Mouse (Mus musculus) CH12.LX (cell line): ENCODE measurements around the gene Paqr5. TPM values are rescaled to one million over a fixed set of nuclear protein-coding genes. Genes with fewer than 3 reads are reported as not detected.

ENCODE experiments used
- DNase-seq: peaks from one replicate; pipeline ENCODE4 v3.0.0-alpha.2; 2013; ENCODE audit errors: extremely low read depth
- H3K27ac ChIP-seq: 2 replicates; pipeline ENCODE4 v1.5.1; 2012; ENCODE audit warnings: low read depth, mild to moderate bottlenecking, control low read depth, moderate library complexity; ENCODE audit not compliant: insufficient read depth
- H3K27me3 ChIP-seq: replicated peaks from 2 replicates; pipeline ENCODE3; 2012; ENCODE audit warnings: inconsistent platforms
- H3K36me3 ChIP-seq, 2 experiments: replicated peaks in 1 of 2; 2 replicates each; pipeline versions ENCODE3 to v1.6.1; 2012; ENCODE audit warnings: inconsistent platforms in 1 of 2, low read length in 1 of 2, mild to moderate bottlenecking in 1 of 2, mixed read lengths in 1 of 2, moderate library complexity in 1 of 2; ENCODE audit not compliant: control insufficient read depth in 1 of 2, insufficient read depth in 1 of 2
- H3K4me1 ChIP-seq, 2 experiments: 2 replicates each; pipeline ENCODE4 v1.6.1; 2012; ENCODE audit warnings: inconsistent platforms in 1 of 2, moderate library complexity in 1 of 2; ENCODE audit not compliant: insufficient read depth in 2 of 2, control insufficient read depth in 1 of 2
- H3K4me2 ChIP-seq: 2 replicates; pipeline ENCODE4 v1.6.1; 2012; ENCODE audit warnings: low read depth, mild to moderate bottlenecking, control low read depth; ENCODE audit not compliant: poor library complexity, insufficient read depth, severe bottlenecking
- H3K4me3 ChIP-seq, 3 experiments: fragments of 150-350 bp in 1 of 3; sonication (generic) in 1 of 3; replicated peaks in 1 of 3; 2 replicates each; pipeline versions ENCODE3 to v1.5.1; 2011 to 2012; ENCODE audit warnings: low read depth in 2 of 3, low read length in 2 of 3, mild to moderate bottlenecking in 2 of 3, moderate library complexity in 2 of 3, control low read depth in 1 of 3, improper control_type of control experiment in 1 of 3, inconsistent platforms in 1 of 3, mixed read lengths in 1 of 3; ENCODE audit not compliant: poor library complexity in 1 of 3
- H3K79me2 ChIP-seq: replicated peaks from 2 replicates; pipeline ENCODE4 v1.6.1; 2012; ENCODE audit warnings: mild to moderate bottlenecking, moderate library complexity; ENCODE audit not compliant: control insufficient read depth, poor library complexity, insufficient read depth, severe bottlenecking; ENCODE audit errors: extremely low read depth
- H3K9ac ChIP-seq: 2 replicates; pipeline ENCODE4 v1.6.1; 2012; ENCODE audit warnings: low read depth, mild to moderate bottlenecking, control low read depth, moderate library complexity; ENCODE audit not compliant: insufficient read depth
- H3K9me3 ChIP-seq: replicated peaks from 2 replicates; pipeline ENCODE3; 2012; ENCODE audit warnings: low read length, inconsistent platforms, mixed read lengths
- BHLHE40 ChIP-seq: IDR thresholded peaks from 2 replicates; pipeline ENCODE4 v1.6.1; 2011; ENCODE audit warnings: mild to moderate bottlenecking, low read depth, low read length, improper control_type of control experiment
- CHD1 ChIP-seq: IDR thresholded peaks from 2 replicates; pipeline ENCODE4 v1.6.1; 2012; ENCODE audit warnings: low read depth, low read length, improper control_type of control experiment, inconsistent platforms
- CHD2 ChIP-seq: IDR thresholded peaks from 2 replicates; pipeline ENCODE4 v1.6.1; 2011; ENCODE audit warnings: low read length, improper control_type of control experiment
- CTCF ChIP-seq, 2 experiments: IDR thresholded peaks in 1 of 2; conservative IDR thresholded peaks in 1 of 2; 2 replicates each; pipeline ENCODE4 v1.5.1; 2011 to 2012; ENCODE audit warnings: low read depth in 2 of 2, low read length in 2 of 2, improper control_type of control experiment in 1 of 2, inconsistent platforms in 1 of 2, mild to moderate bottlenecking in 1 of 2, moderate library complexity in 1 of 2
- E2F4 ChIP-seq: IDR thresholded peaks from 2 replicates; pipeline ENCODE4 v1.6.1; 2011; ENCODE audit warnings: low read depth, low read length, improper control_type of control experiment; ENCODE audit not compliant: insufficient replicate concordance
- ELF1 ChIP-seq: IDR thresholded peaks from 2 replicates; pipeline ENCODE4 v1.6.1; 2014; ENCODE audit warnings: low read depth, mild to moderate bottlenecking, inconsistent platforms, low read length, improper control_type of control experiment
- EP300 ChIP-seq: IDR thresholded peaks from 2 replicates; pipeline ENCODE4 v1.6.1; 2011; ENCODE audit warnings: low read length, improper control_type of control experiment
- ETS1 ChIP-seq: conservative IDR thresholded peaks from 2 replicates; pipeline ENCODE4 v1.6.1; 2012; ENCODE audit warnings: low read depth, mild to moderate bottlenecking, inconsistent platforms, low read length, improper control_type of control experiment, moderate library complexity
- GABPA ChIP-seq: IDR thresholded peaks from 2 replicates; pipeline ENCODE4 v1.6.1; 2012; ENCODE audit warnings: low read depth, low read length, improper control_type of control experiment, inconsistent platforms; ENCODE audit not compliant: insufficient replicate concordance
- HCFC1 ChIP-seq: IDR thresholded peaks from 2 replicates; pipeline ENCODE4 v1.6.1; 2012; ENCODE audit warnings: low read depth, mild to moderate bottlenecking, inconsistent platforms, low read length, improper control_type of control experiment
- IRF4 ChIP-seq: IDR thresholded peaks from 2 replicates; pipeline ENCODE4 v1.6.1; 2014; ENCODE audit warnings: low read depth, mild to moderate bottlenecking, inconsistent platforms, low read length, improper control_type of control experiment
- JUN ChIP-seq: IDR thresholded peaks from 2 replicates; pipeline ENCODE4 v1.6.1; 2011; ENCODE audit warnings: low read depth, mild to moderate bottlenecking, low read length, improper control_type of control experiment, moderate library complexity; ENCODE audit not compliant: insufficient read depth
- JUND ChIP-seq: conservative IDR thresholded peaks from 2 replicates; pipeline ENCODE4 v1.6.1; 2011; ENCODE audit warnings: low read depth, low read length, improper control_type of control experiment
- KAT2A ChIP-seq: IDR thresholded peaks from 2 replicates; pipeline ENCODE4 v1.6.1; 2012; ENCODE audit warnings: low read length, improper control_type of control experiment, inconsistent platforms; ENCODE audit not compliant: insufficient replicate concordance
- MAX ChIP-seq: IDR thresholded peaks from 2 replicates; pipeline ENCODE4 v1.6.1; 2011; ENCODE audit warnings: low read length, improper control_type of control experiment
- MAZ ChIP-seq: IDR thresholded peaks from 2 replicates; pipeline ENCODE4 v1.6.1; 2012; ENCODE audit warnings: low read depth, mild to moderate bottlenecking, inconsistent platforms, low read length, improper control_type of control experiment, moderate library complexity
- MEF2A ChIP-seq: IDR thresholded peaks from 2 replicates; pipeline ENCODE4 v1.6.1; 2014; ENCODE audit warnings: low read depth, mild to moderate bottlenecking, inconsistent platforms, low read length, improper control_type of control experiment, borderline replicate concordance
- MXI1 ChIP-seq: IDR thresholded peaks from 2 replicates; pipeline ENCODE4 v1.6.1; 2011; ENCODE audit warnings: mild to moderate bottlenecking, low read depth, low read length, improper control_type of control experiment
- MYC ChIP-seq: IDR thresholded peaks from 2 replicates; pipeline ENCODE4 v1.6.1; 2011; ENCODE audit warnings: low read depth, mild to moderate bottlenecking, improper control_type of control experiment, low read length
- NELFE ChIP-seq: IDR thresholded peaks from 2 replicates; pipeline ENCODE4 v1.6.1; 2011; ENCODE audit warnings: low read depth, low read length, improper control_type of control experiment
- NRF1 ChIP-seq: IDR thresholded peaks from 2 replicates; pipeline ENCODE4 v1.6.1; 2014; ENCODE audit warnings: low read depth, mild to moderate bottlenecking, inconsistent platforms, low read length, improper control_type of control experiment, moderate library complexity
- PAX5 ChIP-seq: IDR thresholded peaks from 2 replicates; pipeline ENCODE4 v1.6.1; 2012; ENCODE audit warnings: low read length, inconsistent platforms, mixed read lengths
- POLR2A ChIP-seq: IDR thresholded peaks from 2 replicates; pipeline ENCODE4 v1.6.1; 2011; ENCODE audit warnings: low read depth, mild to moderate bottlenecking, improper control_type of control experiment, low read length
- POLR2AphosphoS2 ChIP-seq: IDR thresholded peaks from 2 replicates; pipeline ENCODE4 v1.6.1; 2011; ENCODE audit warnings: low read depth, low read length, improper control_type of control experiment
- RAD21 ChIP-seq: IDR thresholded peaks from 2 replicates; pipeline ENCODE4 v1.6.1; 2011; ENCODE audit warnings: low read depth, mild to moderate bottlenecking, low read length, improper control_type of control experiment, moderate library complexity
- RCOR1 ChIP-seq: conservative IDR thresholded peaks from 2 replicates; pipeline ENCODE4 v1.6.1; 2012; ENCODE audit warnings: low read depth, mild to moderate bottlenecking, inconsistent platforms, low read length, improper control_type of control experiment
- SMC3 ChIP-seq: IDR thresholded peaks from 2 replicates; pipeline ENCODE4 v1.6.1; 2011; ENCODE audit warnings: low read depth, low read length, improper control_type of control experiment
- TBP ChIP-seq: conservative IDR thresholded peaks from 2 replicates; pipeline ENCODE4 v1.6.1; 2011; ENCODE audit warnings: low read depth, low read length, improper control_type of control experiment
- TCF12 ChIP-seq: IDR thresholded peaks from 2 replicates; pipeline ENCODE4 v1.6.1; 2014; ENCODE audit warnings: low read depth, mild to moderate bottlenecking, inconsistent platforms, low read length, improper control_type of control experiment
- UBTF ChIP-seq: IDR thresholded peaks from 2 replicates; pipeline ENCODE4 v1.6.1; 2012; ENCODE audit warnings: low read depth, mild to moderate bottlenecking, inconsistent platforms, low read length, improper control_type of control experiment, moderate library complexity
- ZC3H11A ChIP-seq: IDR thresholded peaks from 2 replicates; pipeline ENCODE4 v1.6.1; 2012; ENCODE audit warnings: low read depth, mild to moderate bottlenecking, inconsistent platforms, low read length, improper control_type of control experiment
- ZKSCAN1 ChIP-seq: IDR thresholded peaks from 2 replicates; pipeline ENCODE4 v1.6.1; 2012; ENCODE audit warnings: low read depth, inconsistent platforms, low read length, improper control_type of control experiment, borderline replicate concordance
- ZMIZ1 ChIP-seq: IDR thresholded peaks from 2 replicates; pipeline ENCODE4 v1.6.1; 2012; ENCODE audit warnings: low read depth, mild to moderate bottlenecking, inconsistent platforms, low read length, improper control_type of control experiment
- ZNF384 ChIP-seq: IDR thresholded peaks from 2 replicates; pipeline ENCODE4 v1.6.1; 2012; ENCODE audit warnings: low read depth, low read length, improper control_type of control experiment, inconsistent platforms
- dilution Hi-C: fragments of 300-500 bp; cut with MboI; formaldehyde crosslinking; loops from 2 replicates; pipeline ENCODE4 v1.14.3; 2020; ENCODE audit warnings: low sequenced_read_pairs; ENCODE audit not compliant: extremely low pct_unique_long_range_greater_than_20kb, extremely low pct_ligation_motif_present
- in situ Hi-C: fragments of 300-500 bp; cut with MboI; formaldehyde crosslinking; loops from 3 replicates; pipeline ENCODE4 v1.14.3; 2019; ENCODE audit warnings: low sequenced_read_pairs, low pct_ligation_motif_present, low pct_unique_long_range_greater_than_20kb, mixed read lengths
- polyA plus RNA-seq: library from polyadenylated mRNA; unstranded; fragments of >175 nt; gene quantifications from 2 replicates; pipeline ENCODE4 v1.2.1, GENCODE M21; 2012; ENCODE audit warnings: low read depth; ENCODE audit not compliant: insufficient read length
- total RNA-seq, 2 experiments: library from RNA; depleted of rRNA; stranded (reverse); fragments of 300-350 nt in 1 of 2; fragments of >200 nt in 1 of 2; gene quantifications; 2 replicates each; pipeline ENCODE4 v1.2.3; 2012 to 2014

Paqr5 gene
- total and polyA plus RNA-seq, 3 experiments, result 0.38 to 0.43 (median 0.39) TPM

- TF ChIP-seq ETS1 (peak; percentile 82), MYC (0 out of 2 replicates have a peak, but pooled peaks have one; percentile 68), BHLHE40 (peak; percentile 68), ZC3H11A (no peak), HCFC1 (peak; percentile 65), EP300 (peak; percentile 87), TCF12 (peak; percentile 50), ZMIZ1 (0 out of 2 replicates have a peak, but pooled peaks have one; percentile 66), TBP (0 out of 2 replicates have a peak, but pooled peaks have one; percentile 6), POLR2AphosphoS2 (no peak), RCOR1 (peak; percentile 80), PAX5 (no peak), ZNF384 (peak; percentile 99), RAD21 (peak; percentile 81), JUN (0 out of 2 replicates have a peak, but pooled peaks have one; percentile 20), KAT2A (no peak), CHD1 (0 out of 2 replicates have a peak, but pooled peaks have one; percentile 57), GABPA (no peak), MEF2A (peak; percentile 94)
These were observed 61.2 kb downstream of the Paqr5 start (continued) for GRCm38 (mm10) chr9:61965411-61965930.

DNA sequence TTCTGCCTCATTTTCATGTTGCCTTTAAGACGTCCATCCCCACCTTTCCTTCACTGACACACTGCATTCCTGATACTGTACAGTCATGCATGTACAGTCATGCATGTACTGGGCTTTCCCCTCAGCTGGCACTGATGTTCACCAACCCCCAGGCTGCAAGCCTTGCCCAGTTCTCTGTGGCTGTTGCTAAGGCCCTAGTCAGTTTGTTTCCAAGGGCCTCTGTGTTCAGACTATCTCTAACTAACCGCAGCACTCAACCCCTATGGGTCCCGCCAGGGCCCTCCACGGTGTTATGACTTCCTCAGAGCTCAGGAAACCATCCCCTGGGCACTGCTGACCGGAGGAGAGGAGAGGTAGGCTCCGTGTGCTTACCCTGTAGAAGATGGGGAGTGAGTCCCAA is 63.3 kb downstream of the Paqr5 start:
- peak overlapping the region; percentile 92 for H3K27ac ChIP-seq
- H3K9me3 ChIP-seq, result no peaks in the 10 kb centered on the region
- no peaks in the 10 kb centered on the region for H3K27me3 ChIP-seq
- H3K4me1 ChIP-seq, result peaks cover 61 to 82% of the 10 kb centered on the region in 2 experiments
- H3K4me3 ChIP-seq, result peak overlapping the region in 1 of 3 experiments; percentile 8
- peak overlapping the region; percentile 59 for H3K4me2 ChIP-seq
- peak overlapping the region; percentile 14 for H3K9ac ChIP-seq
- in situ Hi-C loops (no loop called here), dilution Hi-C loops (no loop called here)
- H3K79me2 ChIP-seq, result no peaks in the 10 kb centered on the region
- DNase-seq, result peak; percentile 91
- H3K36me3 ChIP-seq, result no peaks in the 10 kb centered on the region
- no peak for TF ChIP-seq UBTF
- TF ChIP-seq MXI1, result peak; percentile 78; the same call in 1 of the 2 replicates
- TF ChIP-seq MEF2A, result peak; percentile 77
- peak; percentile 53; the same call in 1 of the 2 replicates for TF ChIP-seq MAX
- TF ChIP-seq NRF1, result no peak
- TF ChIP-seq E2F4, result no peak
- no peak for TF ChIP-seq ZMIZ1
- TF ChIP-seq TBP, result 0 out of 2 replicates have a peak, but pooled peaks have one; percentile 18
- TF ChIP-seq RAD21, result no peak
- peak; percentile 73; the same call in 1 of the 2 replicates for TF ChIP-seq TCF12
- peak; percentile 77 for TF ChIP-seq EP300
- no peak for TF ChIP-seq ZC3H11A
- TF ChIP-seq PAX5, result no peak
- no peak for TF ChIP-seq NELFE
- TF ChIP-seq SMC3, result no peak
- no peak for TF ChIP-seq ZKSCAN1
- no peak for TF ChIP-seq ZNF384
- TF ChIP-seq CTCF (conservative IDR thresholded peaks at IDR 0.05 in 1 of 2, IDR thresholded peaks at IDR 0.05 in 1 of 2; ENCODE audit: low read depth in 2 of 2, low read length in 2 of 2), result no peak
- 0 out of 2 replicates have a peak, but pooled peaks have one; percentile 42 for TF ChIP-seq KAT2A
- no peak; the same call in 1 of the 2 replicates for TF ChIP-seq POLR2A
- no peak for TF ChIP-seq ELF1
- TF ChIP-seq IRF4, result peak; percentile 78
- TF ChIP-seq MAZ, result no peak
- no peak for TF ChIP-seq GABPA
- peak; percentile 53 for TF ChIP-seq CHD2
- TF ChIP-seq MYC, result no peak
- no peak for TF ChIP-seq JUND
- no peak for TF ChIP-seq POLR2AphosphoS2
- peak; percentile 87 for TF ChIP-seq ETS1
- peak; percentile 65; the same call in 1 of the 2 replicates for TF ChIP-seq CHD1
